Mouse (Mus musculus) liver, embryonic 15.5 days (tissue): ENCODE data around the gene Atoh1. TPM values are rescaled to one million over a fixed set of nuclear protein-coding genes. Genes with fewer than 3 reads are reported as not detected.

Experiments
- ATAC-seq: fragments of 200-750 bp; cut with Nextera tagmentation; 2 replicates; pipeline ENCODE4 v1.8.0; 2017; ENCODE audit warnings: moderate number of reproducible peaks, mild to moderate bottlenecking, moderate library complexity; ENCODE audit not compliant: insufficient read depth
- H3K27ac ChIP-seq: fragments of 300-500 bp; sonication (generic); replicated peaks from 2 replicates; pipeline ENCODE4 v1.5.1; 2015; ENCODE audit warnings: mild to moderate bottlenecking, inconsistent platforms
- H3K27me3 ChIP-seq: fragments of 300-500 bp; sonication (generic); 2 replicates; pipeline ENCODE4 v1.6.1; 2015; ENCODE audit warnings: mild to moderate bottlenecking, inconsistent platforms
- H3K36me3 ChIP-seq: fragments of 300-500 bp; sonication (generic); replicated peaks from 2 replicates; pipeline ENCODE4 v1.6.1; 2015; ENCODE audit warnings: moderate library complexity, mild to moderate bottlenecking, inconsistent platforms
- H3K4me1 ChIP-seq: fragments of 300-500 bp; sonication (generic); replicated peaks from 2 replicates; pipeline ENCODE4 v1.6.1; 2015; ENCODE audit warnings: inconsistent platforms
- H3K4me2 ChIP-seq: fragments of 300-500 bp; sonication (generic); 2 replicates; pipeline ENCODE4 v1.6.1; 2015; ENCODE audit warnings: moderate library complexity, mild to moderate bottlenecking, inconsistent platforms
- H3K4me3 ChIP-seq: fragments of 300-500 bp; sonication (generic); replicated peaks from 2 replicates; pipeline ENCODE4 v1.5.1; 2015; ENCODE audit warnings: mild to moderate bottlenecking, inconsistent platforms
- H3K9ac ChIP-seq: fragments of 300-500 bp; sonication (generic); 2 replicates; pipeline ENCODE4 v1.6.1; 2015; ENCODE audit warnings: moderate library complexity, mild to moderate bottlenecking, inconsistent platforms
- H3K9me3 ChIP-seq: fragments of 300-500 bp; sonication (generic); replicated peaks from 2 replicates; pipeline ENCODE4 v1.6.1; 2016; ENCODE audit warnings: inconsistent platforms
- WGBS: fragments of 180-500 bp; shearing (Covaris S2); methylation state at CpG from one replicate; pipeline ENCODE4 v1.1.7; 2015; ENCODE audit warnings: mixed read lengths; ENCODE audit not compliant: insufficient replicate concordance; 5-methylcytosine and 5-hydroxymethylcytosine counted together
- polyA plus RNA-seq: library from polyadenylated mRNA; unstranded; fragments of >200 nt; fragmentation: Nextera tagmentation; extraction: Ambion mirVana; gene quantifications from 2 replicates; pipeline ENCODE4 v1.2.1, GENCODE M21; 2015

Gene Atoh1
- polyA plus RNA-seq: not detected in 2 replicates

DNA sequence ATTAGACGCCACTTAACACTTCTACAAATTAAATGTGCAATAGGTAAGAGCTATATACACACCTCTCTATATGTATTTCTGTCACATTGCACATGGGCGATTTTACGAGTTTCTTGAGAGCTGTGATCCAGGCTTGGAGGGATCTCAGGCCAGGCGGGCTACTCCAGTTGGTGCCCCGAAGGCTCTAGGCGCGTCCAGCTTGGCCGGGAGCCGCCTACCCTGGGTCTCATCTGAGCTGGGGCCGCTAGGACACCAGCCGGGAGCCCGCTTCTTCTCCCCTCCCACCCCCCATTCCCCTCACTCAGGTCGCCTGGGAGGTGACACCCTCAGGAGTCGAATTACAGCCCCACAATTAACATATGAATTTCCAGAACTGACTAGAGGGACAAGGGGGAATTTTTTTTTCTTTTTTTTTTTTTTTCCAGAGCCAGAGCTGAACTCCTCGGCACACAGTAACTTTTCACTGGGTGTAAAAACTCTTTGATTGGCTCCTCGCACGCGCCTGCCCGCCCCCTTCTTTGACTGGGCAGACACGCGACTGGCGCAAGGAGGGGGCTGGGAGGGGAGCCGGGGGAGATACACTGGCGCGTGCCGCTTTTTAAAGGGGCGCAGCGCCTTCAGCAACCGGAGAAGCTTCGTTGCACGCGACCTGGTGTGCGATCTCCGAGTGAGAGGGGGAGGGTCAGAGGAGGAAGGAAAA lies at the start of gene Atoh1:
Gene Atoh1, plus strand, starts transcription at position 627 of the 700 bp plus-strand sequence.
- peak within 1 kb of the TSS; percentile 58 for H3K4me2 ChIP-seq
- ATAC-seq: no peak
- under 1% methylated on average over 34 of the region's 34 CpGs for WGBS
- no peaks in the 10 kb centered on the region for H3K9me3 ChIP-seq
- no peak within 1 kb of the TSS for H3K27ac ChIP-seq
- H3K9ac ChIP-seq: no peak within 1 kb of the TSS
- H3K36me3 ChIP-seq: no peaks in the 10 kb centered on the region
- H3K4me1 ChIP-seq: peaks cover 8% of the 10 kb centered on the region; the same call in 1 of the 2 replicates
- H3K4me3 ChIP-seq: peak within 1 kb of the TSS; percentile 29
- H3K27me3 ChIP-seq: peaks cover 67% of the 10 kb centered on the region

DNA sequence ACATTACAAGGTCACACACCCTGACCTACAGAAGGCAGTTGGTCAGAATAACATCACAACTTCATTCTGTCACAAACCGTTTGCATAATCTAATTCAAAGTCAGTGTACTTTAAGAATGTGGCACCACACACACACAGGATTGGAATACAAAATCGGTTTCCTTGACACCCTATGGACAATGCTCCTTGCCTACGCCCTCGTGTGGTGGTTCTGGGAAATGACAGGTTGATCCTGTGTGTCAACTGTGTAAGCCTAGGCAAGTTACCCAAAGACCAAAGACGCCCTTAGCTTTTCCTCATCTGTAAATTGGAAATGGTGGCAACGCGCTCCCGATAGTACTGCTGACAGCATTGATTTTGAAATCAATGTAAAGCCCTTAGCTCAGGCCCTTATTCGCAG lies 45.0 kb upstream of the Atoh1 start:
- ATAC-seq: no peak
- Histone ChIP-seq H3K4me2 (no peak overlapping the region), H3K27me3 (peaks cover 12% of the 10 kb centered on the region; the same call in 1 of the 2 replicates), H3K9me3 (no peaks in the 10 kb centered on the region), H3K4me1 (no peaks in the 10 kb centered on the region), H3K27ac (no peak overlapping the region), H3K9ac (no peak overlapping the region), H3K4me3 (no peak overlapping the region), H3K36me3 (no peaks in the 10 kb centered on the region)
- 30% methylated on average over 9 of the region's 9 CpGs for WGBS

DNA sequence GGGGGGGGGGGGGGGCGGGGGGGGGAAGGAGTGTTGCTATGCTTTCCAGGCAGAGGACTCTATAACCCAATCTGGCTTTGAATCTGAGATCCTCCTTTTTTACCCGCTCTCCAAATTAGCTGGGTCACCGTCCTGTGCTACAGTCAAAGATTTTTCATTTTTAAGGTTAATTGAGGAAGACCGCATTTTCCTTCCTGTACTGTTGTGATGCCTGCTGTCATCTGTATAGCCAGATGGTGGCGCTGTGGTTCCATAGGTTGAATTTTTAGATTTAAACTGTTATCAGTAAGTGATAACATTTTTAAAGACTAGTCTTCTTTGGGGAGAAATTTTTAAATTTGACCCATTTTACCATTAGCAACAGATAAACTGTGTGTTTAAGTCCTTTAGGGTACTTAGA lies 44.0 kb upstream of the Atoh1 start:
- Histone ChIP-seq H3K9me3 (no peaks in the 10 kb centered on the region), H3K4me2 (no peak overlapping the region), H3K27me3 (peaks cover 12% of the 10 kb centered on the region; the same call in 1 of the 2 replicates), H3K9ac (no peak overlapping the region), H3K4me1 (no peaks in the 10 kb centered on the region), H3K27ac (no peak overlapping the region), H3K4me3 (no peak overlapping the region), H3K36me3 (no peaks in the 10 kb centered on the region)
- no peak for ATAC-seq
- 6% methylated on average over 5 of the region's 5 CpGs for WGBS

DNA sequence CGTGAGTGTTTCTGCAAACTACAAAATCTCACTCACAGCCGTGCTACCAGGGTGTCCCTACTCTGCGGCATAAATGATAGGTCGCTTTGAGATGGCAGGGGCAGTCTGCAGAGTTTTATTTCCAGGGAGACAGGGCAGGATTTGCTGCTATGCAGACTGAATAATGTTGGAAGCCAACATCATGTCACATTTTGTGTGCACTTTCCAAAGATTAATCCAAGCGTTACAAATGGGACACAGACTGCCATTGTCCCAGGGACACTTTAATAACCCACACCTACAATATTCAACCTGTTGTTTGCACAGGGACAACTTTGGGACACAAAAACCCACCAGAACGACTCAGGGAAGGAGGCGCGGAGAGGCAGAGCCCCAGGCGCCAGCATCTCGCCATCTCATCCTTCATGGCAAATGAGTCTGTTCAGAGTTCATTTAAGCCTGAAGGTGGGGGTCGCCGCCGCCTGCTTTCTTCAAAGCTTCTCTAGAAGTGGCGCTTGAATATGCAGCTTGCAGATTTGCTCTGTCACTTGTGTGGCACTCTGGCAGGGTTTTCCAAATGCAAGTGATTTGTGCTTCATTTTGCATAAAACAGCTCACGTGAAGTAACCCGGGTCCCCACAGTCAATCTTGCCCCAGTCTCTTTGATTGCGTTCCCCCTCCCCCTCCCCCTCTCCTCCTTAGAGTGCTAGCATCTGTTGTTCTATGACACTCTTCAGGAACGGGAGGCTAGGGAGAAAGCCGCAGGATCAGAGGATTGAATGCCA lies 40.6 kb upstream of the Atoh1 start:
- no peaks in the 10 kb centered on the region for H3K9me3 ChIP-seq
- H3K27ac ChIP-seq: no peak overlapping the region
- ATAC-seq: no peak
- H3K4me1 ChIP-seq: no peaks in the 10 kb centered on the region
- no peak overlapping the region for H3K9ac ChIP-seq
- no peak overlapping the region for H3K4me3 ChIP-seq
- H3K36me3 ChIP-seq: no peaks in the 10 kb centered on the region
- H3K4me2 ChIP-seq: no peak overlapping the region
- H3K27me3 ChIP-seq: peaks cover 12% of the 10 kb centered on the region; the same call in 1 of the 2 replicates
- WGBS: 7% methylated on average over 19 of the region's 19 CpGs

GRCm38 (mm10) chr6:64694688-64695087 lies 34.2 kb upstream of the Atoh1 start:
- ATAC-seq: no peak
- Histone ChIP-seq H3K27me3 (no peaks in the 10 kb centered on the region), H3K27ac (no peak overlapping the region), H3K4me2 (no peak overlapping the region), H3K4me3 (no peak overlapping the region), H3K36me3 (no peaks in the 10 kb centered on the region), H3K9ac (no peak overlapping the region), H3K4me1 (no peaks in the 10 kb centered on the region), H3K9me3 (no peaks in the 10 kb centered on the region)
- 44% methylated on average over 7 of the region's 7 CpGs for WGBS

GRCm38 (mm10) chr6:64703659-64704058 lies 25.3 kb upstream of the Atoh1 start:
- WGBS: 51% methylated on average over 2 of the region's 2 CpGs
- no peak overlapping the region for H3K4me3 ChIP-seq
- no peaks in the 10 kb centered on the region for H3K27me3 ChIP-seq
- no peak overlapping the region for H3K4me2 ChIP-seq
- no peaks in the 10 kb centered on the region for H3K4me1 ChIP-seq
- no peak overlapping the region for H3K9ac ChIP-seq
- H3K36me3 ChIP-seq: no peaks in the 10 kb centered on the region
- H3K27ac ChIP-seq: no peak overlapping the region
- H3K9me3 ChIP-seq: no peaks in the 10 kb centered on the region
- no peak for ATAC-seq

DNA sequence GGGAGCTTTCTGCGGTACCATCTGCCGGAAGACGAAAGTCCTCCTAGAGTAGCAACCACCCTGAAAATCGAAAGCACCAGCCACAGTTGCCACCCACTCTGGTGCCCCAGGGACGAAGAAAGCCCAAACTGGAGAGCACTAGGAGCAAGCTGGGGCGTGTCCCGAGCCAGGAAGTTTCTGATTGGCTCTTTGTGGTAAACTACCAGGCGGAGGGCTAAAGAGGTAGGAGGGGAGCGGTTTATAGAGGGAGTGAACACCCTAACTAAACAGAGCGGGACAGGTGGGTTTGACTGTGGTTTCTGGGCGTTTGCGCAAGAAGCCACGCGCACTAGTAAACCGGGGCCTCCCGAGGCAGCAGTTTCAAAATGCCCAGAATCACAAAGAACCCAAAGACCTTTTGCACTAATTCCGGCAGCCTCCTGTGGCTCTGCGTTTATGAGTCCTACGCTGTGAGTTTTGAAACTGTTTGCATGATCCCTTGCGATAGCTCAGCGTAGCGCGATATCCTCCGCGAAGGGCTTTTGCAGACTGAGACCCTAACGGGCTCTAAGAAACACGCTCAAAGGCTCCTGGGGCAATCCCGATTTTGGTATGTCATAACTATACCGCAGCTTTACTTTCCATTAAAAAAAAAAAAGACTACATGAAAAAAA lies 1.0 kb upstream of the Atoh1 start:
- no peaks in the 10 kb centered on the region for H3K36me3 ChIP-seq
- peaks cover 8% of the 10 kb centered on the region; the same call in 1 of the 2 replicates for H3K4me1 ChIP-seq
- H3K9ac ChIP-seq: no peak overlapping the region
- peak overlapping the region; percentile 58 for H3K4me2 ChIP-seq
- 1% methylated on average over 29 of the region's 29 CpGs for WGBS
- no peaks in the 10 kb centered on the region for H3K9me3 ChIP-seq
- H3K27ac ChIP-seq: no peak overlapping the region
- peaks cover 59% of the 10 kb centered on the region for H3K27me3 ChIP-seq
- ATAC-seq: no peak
- peak overlapping the region; percentile 26 for H3K4me3 ChIP-seq

GRCm38 (mm10) chr6:64729231-64730011 lies 496 bp downstream of the Atoh1 start:
- WGBS: under 1% methylated on average over 53 of the region's 53 CpGs
- ATAC-seq: no peak
- Histone ChIP-seq H3K9me3 (no peaks in the 10 kb centered on the region), H3K4me2 (peak overlapping the region; percentile 58), H3K4me3 (peak overlapping the region; percentile 29), H3K27ac (no peak overlapping the region), H3K36me3 (no peaks in the 10 kb centered on the region), H3K27me3 (peaks cover 74% of the 10 kb centered on the region), H3K4me1 (peaks cover 8% of the 10 kb centered on the region; the same call in 1 of the 2 replicates), H3K9ac (no peak overlapping the region)

GRCm38 (mm10) chr6:64730030-64730429 lies 1.1 kb downstream of the Atoh1 start:
- Histone ChIP-seq H3K36me3 (no peaks in the 10 kb centered on the region), H3K27me3 (peaks cover 80% of the 10 kb centered on the region), H3K9me3 (no peaks in the 10 kb centered on the region), H3K4me2 (0 out of 2 replicates have a peak overlapping the region, but pooled peaks have one; percentile 58), H3K27ac (no peak overlapping the region), H3K9ac (no peak overlapping the region), H3K4me1 (peaks cover 8% of the 10 kb centered on the region; the same call in 1 of the 2 replicates), H3K4me3 (no peak overlapping the region)
- WGBS: 1% methylated on average over 19 of the region's 19 CpGs
- no peak for ATAC-seq

- Histone ChIP-seq H3K4me2 (no peak overlapping the region), H3K36me3 (no peaks in the 10 kb centered on the region), H3K4me1 (peaks cover 8% of the 10 kb centered on the region; the same call in 1 of the 2 replicates), H3K27me3 (peaks cover 86% of the 10 kb centered on the region), H3K9ac (no peak overlapping the region), H3K4me3 (no peak overlapping the region), H3K9me3 (no peaks in the 10 kb centered on the region), H3K27ac (no peak overlapping the region)
- ATAC-seq: no peak
- WGBS: 9% methylated on average over 14 of the region's 14 CpGs
Observed at GRCm38 (mm10) chr6:64730506-64731020, 1.6 kb downstream of the Atoh1 start.
